Mouse (Mus musculus): Measurements from ENCODE around the gene Gm20481. TPM values are rescaled to one million over a fixed set of nuclear protein-coding genes. Genes with fewer than 3 reads are reported as not detected.
"Not testable (repeated sequence)": the region's sequence is repeated elsewhere in the genome, so short reads cannot be mapped to it uniquely, and the experiment has no call there.

Gene Gm20481
- 0.99 TPM in 1 of 2 replicates, not detected in the other for polyA plus RNA-seq (2016; fragmentation: Nextera tagmentation; extraction: Ambion mirVana)

GRCm38 (mm10) chr17:34969822-34970221 lies at the start of gene Gm20481:
Gene Gm20481, plus strand, starts transcription at chr17:34969912.
- H3K27me3 ChIP-seq = peaks cover 47% of the 10 kb centered on the region
- H3K36me3 ChIP-seq; ATAC-seq (ENCODE audit: low FRiP score); H3K9me3 ChIP-seq (replicated peaks); H3K9ac ChIP-seq; H3K4me3 ChIP-seq; H3K4me1 ChIP-seq; H3K4me2 ChIP-seq (replicated peaks); H3K27ac ChIP-seq: not testable (repeated sequence)
- WGBS = 71% methylated on average over 7 of the region's 11 CpGs

GRCm38 (mm10) chr17:34922939-34923338 lies 46.8 kb upstream of the Gm20481 start:
- Histone ChIP-seq H3K4me2 (replicated peaks) (no peak overlapping the region), H3K9me3 (replicated peaks) (no peaks in the 10 kb centered on the region), H3K27me3 (no peaks in the 10 kb centered on the region), H3K36me3 (no peaks in the 10 kb centered on the region), H3K4me3 (no peak overlapping the region), H3K9ac (peak overlapping the region; percentile 35; the same call in 1 of the 2 replicates), H3K4me1 (no peaks in the 10 kb centered on the region), H3K27ac (no peak overlapping the region)
- WGBS = 52% methylated on average over 6 of the region's 6 CpGs
- ATAC-seq (ENCODE audit: low FRiP score) = no peak

- ATAC-seq (ENCODE audit: low FRiP score) = no peak
Observed at GRCm38 (mm10) chr17:34924258-34924657, 45.5 kb upstream of the Gm20481 start.

GRCm38 (mm10) chr17:34927306-34928019 lies 42.2 kb upstream of the Gm20481 start:
- Histone ChIP-seq H3K4me3 (no peak overlapping the region), H3K4me1 (peaks cover 8% of the 10 kb centered on the region), H3K36me3 (no peaks in the 10 kb centered on the region), H3K27me3 (no peaks in the 10 kb centered on the region), H3K9ac (no peak overlapping the region), H3K27ac (no peak overlapping the region), H3K4me2 (replicated peaks) (no peak overlapping the region), H3K9me3 (replicated peaks) (no peaks in the 10 kb centered on the region)
- ATAC-seq (ENCODE audit: low FRiP score) = no peak
- WGBS = 91% methylated on average over 18 of the region's 18 CpGs

More at GRCm38 (mm10) chr17:34924258-34924657, 45.5 kb upstream of the Gm20481 start:
- no peaks in the 10 kb centered on the region for H3K36me3 ChIP-seq
- H3K9ac ChIP-seq = no peak overlapping the region
- H3K4me1 ChIP-seq = no peaks in the 10 kb centered on the region
- H3K4me3 ChIP-seq = no peak overlapping the region
- 62% methylated on average over 5 of the region's 5 CpGs for WGBS
- H3K27ac ChIP-seq = no peak overlapping the region
- H3K9me3 ChIP-seq (replicated peaks) = no peaks in the 10 kb centered on the region
- no peaks in the 10 kb centered on the region for H3K27me3 ChIP-seq
- no peak overlapping the region for H3K4me2 ChIP-seq (replicated peaks)

- Histone ChIP-seq H3K36me3 (peaks cover 2% of the 10 kb centered on the region; the same call in 1 of the 2 replicates), H3K27ac (no peak overlapping the region), H3K4me1 (peaks cover 10% of the 10 kb centered on the region), H3K9ac (no peak overlapping the region), H3K4me3 (no peak overlapping the region), H3K9me3 (replicated peaks) (no peaks in the 10 kb centered on the region), H3K27me3 (no peaks in the 10 kb centered on the region), H3K4me2 (replicated peaks) (no peak overlapping the region)
- ATAC-seq (ENCODE audit: low FRiP score) = no peak
- 80% methylated on average over 4 of the region's 4 CpGs for WGBS
Observed at GRCm38 (mm10) chr17:34928841-34929240, 40.9 kb upstream of the Gm20481 start.

- H3K27ac ChIP-seq = peak within 1 kb of the TSS; percentile 36; the same call in 1 of the 2 replicates
Observed at GRCm38 (mm10) chr17:34931061-34931734, 38.5 kb upstream of the Gm20481 start, which contains the start of gene Neu1. Gene Neu1, plus strand, starts transcription at chr17:34931253.

GRCm38 (mm10) chr17:34931735-34932098 lies 38.0 kb upstream of the Gm20481 start:
- Histone ChIP-seq H3K4me3 (peak overlapping the region; percentile 65), H3K27ac (peak overlapping the region; percentile 36; the same call in 1 of the 2 replicates), H3K9me3 (replicated peaks) (no peaks in the 10 kb centered on the region), H3K27me3 (no peaks in the 10 kb centered on the region), H3K4me2 (replicated peaks) (peak overlapping the region; percentile 98), H3K4me1 (peaks cover 15% of the 10 kb centered on the region), H3K36me3 (peaks cover 13% of the 10 kb centered on the region; the same call in 1 of the 2 replicates), H3K9ac (peak overlapping the region; percentile 80)
- no peak; the same call in 1 of the 2 replicates for ATAC-seq (ENCODE audit: low FRiP score)
- WGBS = 13% methylated on average over 14 of the region's 14 CpGs

More at GRCm38 (mm10) chr17:34931061-34931734, 38.5 kb upstream of the Gm20481 start, which contains the start of gene Neu1:
- Histone ChIP-seq H3K27me3 (no peaks in the 10 kb centered on the region), H3K4me2 (replicated peaks) (peak within 1 kb of the TSS; percentile 98), H3K4me1 (peaks cover 15% of the 10 kb centered on the region), H3K4me3 (peak within 1 kb of the TSS; percentile 65), H3K36me3 (peaks cover 13% of the 10 kb centered on the region; the same call in 1 of the 2 replicates), H3K9me3 (replicated peaks) (no peaks in the 10 kb centered on the region), H3K9ac (peak within 1 kb of the TSS; percentile 80)
- peak; percentile 97 for ATAC-seq (ENCODE audit: low FRiP score)
- WGBS = under 1% methylated on average over 38 of the region's 38 CpGs

- Histone ChIP-seq H3K4me2 (replicated peaks) (peak overlapping the region; percentile 98), H3K36me3 (peaks cover 13% of the 10 kb centered on the region; the same call in 1 of the 2 replicates), H3K4me1 (peaks cover 15% of the 10 kb centered on the region), H3K9ac (peak overlapping the region; percentile 80), H3K9me3 (replicated peaks) (no peaks in the 10 kb centered on the region), H3K27me3 (no peaks in the 10 kb centered on the region), H3K27ac (no peak overlapping the region), H3K4me3 (peak overlapping the region; percentile 65)
- no peak for ATAC-seq (ENCODE audit: low FRiP score)
- 92% methylated on average over 8 of the region's 8 CpGs for WGBS
Observed at GRCm38 (mm10) chr17:34932287-34932686, 37.4 kb upstream of the Gm20481 start.

GRCm38 (mm10) chr17:34934031-34934430 lies 35.7 kb upstream of the Gm20481 start:
- Histone ChIP-seq H3K9me3 (replicated peaks) (no peaks in the 10 kb centered on the region), H3K9ac (0 out of 2 replicates have a peak overlapping the region, but pooled peaks have one; percentile 23), H3K4me3 (no peak overlapping the region), H3K36me3 (peaks cover 13% of the 10 kb centered on the region; the same call in 1 of the 2 replicates), H3K4me2 (replicated peaks) (no peak overlapping the region), H3K4me1 (peaks cover 15% of the 10 kb centered on the region), H3K27me3 (no peaks in the 10 kb centered on the region), H3K27ac (no peak overlapping the region)
- 68% methylated on average over 24 of the region's 24 CpGs for WGBS
- ATAC-seq (ENCODE audit: low FRiP score) = no peak

- 42% methylated on average over 8 of the region's 8 CpGs for WGBS
- H3K36me3 ChIP-seq = peaks cover 13% of the 10 kb centered on the region; the same call in 1 of the 2 replicates
- H3K9me3 ChIP-seq (replicated peaks) = no peaks in the 10 kb centered on the region
- H3K9ac ChIP-seq = no peak overlapping the region; the same call in 1 of the 2 replicates
- no peak for ATAC-seq (ENCODE audit: low FRiP score)
- H3K4me3 ChIP-seq = no peak overlapping the region
- no peak overlapping the region for H3K27ac ChIP-seq
- H3K4me2 ChIP-seq (replicated peaks) = no peak overlapping the region
- peaks cover 15% of the 10 kb centered on the region for H3K4me1 ChIP-seq
- no peaks in the 10 kb centered on the region for H3K27me3 ChIP-seq
Observed at GRCm38 (mm10) chr17:34934830-34935229, 34.9 kb upstream of the Gm20481 start.

GRCm38 (mm10) chr17:34937960-34938505 lies 31.7 kb upstream of the Gm20481 start:
- Histone ChIP-seq H3K36me3 (peaks cover 13% of the 10 kb centered on the region; the same call in 1 of the 2 replicates), H3K4me2 (replicated peaks) (no peak overlapping the region), H3K9ac (no peak overlapping the region), H3K4me3 (no peak overlapping the region), H3K27me3 (no peaks in the 10 kb centered on the region), H3K27ac (no peak overlapping the region), H3K9me3 (replicated peaks) (no peaks in the 10 kb centered on the region), H3K4me1 (peaks cover 14% of the 10 kb centered on the region; the same call in 1 of the 2 replicates)
- WGBS = 85% methylated on average over 6 of the region's 6 CpGs
- ATAC-seq (ENCODE audit: low FRiP score) = no peak

Measured in hindbrain, embryonic 12.5 days (tissue).